Mouse (Mus musculus) kidney, embryonic 15.5 days (tissue): ENCODE measurements around the gene Tmed2. TPM values are rescaled to one million over a fixed set of nuclear protein-coding genes. Genes with fewer than 3 reads are reported as not detected.

ENCODE experiments used
- ATAC-seq: fragments of 200-750 bp; cut with Nextera tagmentation; replicated peaks from 2 replicates; pipeline ENCODE4 v1.8.0; 2017; ENCODE audit warnings: moderate TSS enrichment; ENCODE audit not compliant: low FRiP score
- H3K27ac ChIP-seq: fragments of 300-500 bp; sonication (generic); 2 replicates; pipeline ENCODE4 v1.5.1; 2015; ENCODE audit warnings: mild to moderate bottlenecking, inconsistent platforms
- H3K27me3 ChIP-seq: fragments of 300-500 bp; sonication (generic); 2 replicates; pipeline ENCODE4 v1.6.1; 2015; ENCODE audit warnings: inconsistent platforms
- H3K36me3 ChIP-seq: fragments of 300-500 bp; sonication (generic); 2 replicates; pipeline ENCODE4 v1.6.1; 2015; ENCODE audit warnings: inconsistent platforms
- H3K4me1 ChIP-seq: fragments of 300-500 bp; sonication (generic); 2 replicates; pipeline ENCODE4 v1.6.1; 2015; ENCODE audit warnings: inconsistent platforms
- H3K4me2 ChIP-seq: fragments of 300-500 bp; sonication (generic); 2 replicates; pipeline ENCODE4 v1.6.1; 2015; ENCODE audit warnings: moderate library complexity, mild to moderate bottlenecking, inconsistent platforms
- H3K4me3 ChIP-seq: fragments of 300-500 bp; sonication (generic); replicated peaks from 2 replicates; pipeline ENCODE4 v1.5.1; 2015; ENCODE audit warnings: mild to moderate bottlenecking, inconsistent platforms
- H3K9ac ChIP-seq: fragments of 300-500 bp; sonication (generic); 2 replicates; pipeline ENCODE4 v1.6.1; 2015; ENCODE audit warnings: mild to moderate bottlenecking, inconsistent platforms
- H3K9me3 ChIP-seq: fragments of 300-500 bp; sonication (generic); replicated peaks from 2 replicates; pipeline ENCODE4 v1.6.1; 2016; ENCODE audit warnings: inconsistent platforms
- WGBS: fragments of 180-500 bp; shearing (Covaris S2); methylation state at CpG from one replicate; pipeline ENCODE4 v1.1.7; 2015; ENCODE audit warnings: mixed read lengths; 5-methylcytosine and 5-hydroxymethylcytosine counted together
- polyA plus RNA-seq: library from polyadenylated mRNA; unstranded; fragments of >200 nt; fragmentation: Nextera tagmentation; extraction: Ambion mirVana; gene quantifications from 2 replicates; pipeline ENCODE4 v1.2.1, GENCODE M21; 2015

Tmed2 gene
- polyA plus RNA-seq, 1 experiment from 2014 or later = 519 TPM

- Histone ChIP-seq H3K9ac (no peak overlapping the region), H3K4me1 (peaks cover 32% of the 10 kb centered on the region), H3K4me2 (no peak overlapping the region), H3K27me3 (no peaks in the 10 kb centered on the region), H3K9me3 (no peaks in the 10 kb centered on the region), H3K4me3 (no peak overlapping the region), H3K27ac (no peak overlapping the region), H3K36me3 (peaks cover 58% of the 10 kb centered on the region)
- no peak for ATAC-seq
- 91% methylated on average over 4 of the region's 4 CpGs for WGBS
These were observed 35.3 kb upstream of the Tmed2 start for GRCm38 (mm10) chr5:124505235-124505634.

- no peak overlapping the region for H3K4me3 ChIP-seq
- no peaks in the 10 kb centered on the region for H3K9me3 ChIP-seq
- 0 out of 2 replicates have a peak overlapping the region, but pooled peaks have one; percentile 7 for H3K27ac ChIP-seq
- 39% methylated on average over 10 of the region's 10 CpGs for WGBS
- no peak overlapping the region for H3K9ac ChIP-seq
- H3K27me3 ChIP-seq = no peaks in the 10 kb centered on the region
- peak; percentile 31; the same call in 1 of the 2 replicates for ATAC-seq
- peaks cover 51% of the 10 kb centered on the region for H3K36me3 ChIP-seq
- peaks cover 36% of the 10 kb centered on the region for H3K4me1 ChIP-seq
- H3K4me2 ChIP-seq = no peak overlapping the region
These were observed 33.6 kb upstream of the Tmed2 start for GRCm38 (mm10) chr5:124506731-124507359.

GRCm38 (mm10) chr5:124509200-124509599 lies 31.3 kb upstream of the Tmed2 start:
- Histone ChIP-seq H3K4me2 (no peak overlapping the region), H3K4me1 (peaks cover 34% of the 10 kb centered on the region), H3K9me3 (no peaks in the 10 kb centered on the region), H3K4me3 (no peak overlapping the region), H3K27me3 (no peaks in the 10 kb centered on the region), H3K36me3 (peaks cover 56% of the 10 kb centered on the region), H3K27ac (0 out of 2 replicates have a peak overlapping the region, but pooled peaks have one; percentile 22), H3K9ac (no peak overlapping the region)
- 86% methylated on average over 6 of the region's 6 CpGs for WGBS
- ATAC-seq = no peak

- WGBS = 66% methylated on average over 12 of the region's 12 CpGs
- peaks cover 57% of the 10 kb centered on the region for H3K36me3 ChIP-seq
- no peak overlapping the region for H3K4me2 ChIP-seq
- peaks cover 34% of the 10 kb centered on the region for H3K4me1 ChIP-seq
- 0 out of 2 replicates have a peak overlapping the region, but pooled peaks have one; percentile 22 for H3K27ac ChIP-seq
- H3K4me3 ChIP-seq = no peak overlapping the region
- no peak overlapping the region for H3K9ac ChIP-seq
- H3K27me3 ChIP-seq = no peaks in the 10 kb centered on the region
- H3K9me3 ChIP-seq = no peaks in the 10 kb centered on the region
- ATAC-seq = 0 out of 2 replicates have a peak, but pooled peaks have one; percentile 4
These were observed 30.7 kb upstream of the Tmed2 start for GRCm38 (mm10) chr5:124509742-124510237.

GRCm38 (mm10) chr5:124510536-124511050 lies 29.9 kb upstream of the Tmed2 start:
- Histone ChIP-seq H3K4me1 (peaks cover 34% of the 10 kb centered on the region), H3K9ac (no peak overlapping the region), H3K9me3 (no peaks in the 10 kb centered on the region), H3K27me3 (no peaks in the 10 kb centered on the region), H3K27ac (no peak overlapping the region), H3K36me3 (peaks cover 57% of the 10 kb centered on the region), H3K4me3 (no peak overlapping the region), H3K4me2 (no peak overlapping the region)
- ATAC-seq = no peak
- WGBS = 86% methylated on average over 10 of the region's 10 CpGs

- H3K4me1 ChIP-seq = no peaks in the 10 kb centered on the region
- peaks cover 73% of the 10 kb centered on the region for H3K36me3 ChIP-seq
- no peak overlapping the region for H3K9ac ChIP-seq
- no peak overlapping the region for H3K27ac ChIP-seq
- no peaks in the 10 kb centered on the region for H3K9me3 ChIP-seq
- no peak overlapping the region for H3K4me3 ChIP-seq
- no peaks in the 10 kb centered on the region for H3K27me3 ChIP-seq
- 87% methylated on average over 5 of the region's 5 CpGs for WGBS
- no peak overlapping the region for H3K4me2 ChIP-seq
- ATAC-seq = no peak
These were observed 24.7 kb upstream of the Tmed2 start for GRCm38 (mm10) chr5:124515789-124516188.

DNA sequence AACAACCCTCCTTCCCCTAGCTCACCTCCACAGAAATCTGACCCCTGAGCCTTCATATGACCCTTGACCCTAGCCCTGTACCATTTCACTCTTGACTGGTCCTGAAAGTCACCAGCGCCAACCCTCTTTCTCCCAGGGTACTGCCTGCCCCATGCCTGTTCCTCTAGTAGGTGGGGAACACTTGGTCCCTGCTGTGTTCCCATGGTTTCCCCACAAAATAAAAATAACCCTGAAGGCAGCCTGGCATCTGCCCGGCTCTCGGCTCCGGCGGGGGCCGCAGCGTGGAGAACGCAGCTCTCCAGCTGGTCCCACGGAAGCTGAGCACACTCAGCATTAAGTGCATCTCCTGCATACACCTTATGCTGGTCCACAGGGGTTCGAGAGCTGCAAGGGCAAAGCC lies 21.8 kb upstream of the Tmed2 start:
- Histone ChIP-seq H3K4me2 (no peak overlapping the region), H3K27me3 (no peaks in the 10 kb centered on the region), H3K9ac (no peak overlapping the region), H3K36me3 (peaks cover 56% of the 10 kb centered on the region), H3K4me1 (no peaks in the 10 kb centered on the region), H3K4me3 (no peak overlapping the region), H3K27ac (no peak overlapping the region), H3K9me3 (no peaks in the 10 kb centered on the region)
- no peak for ATAC-seq
- 90% methylated on average over 10 of the region's 10 CpGs for WGBS

- Histone ChIP-seq H3K4me2 (no peak overlapping the region), H3K4me3 (no peak overlapping the region), H3K27ac (no peak overlapping the region), H3K4me1 (no peaks in the 10 kb centered on the region), H3K27me3 (no peaks in the 10 kb centered on the region), H3K9me3 (no peaks in the 10 kb centered on the region), H3K36me3 (peaks cover 41% of the 10 kb centered on the region), H3K9ac (no peak overlapping the region)
- ATAC-seq = no peak
- WGBS = 75% methylated on average over 4 of the region's 4 CpGs
These were observed 18.9 kb upstream of the Tmed2 start for GRCm38 (mm10) chr5:124521588-124521987.

DNA sequence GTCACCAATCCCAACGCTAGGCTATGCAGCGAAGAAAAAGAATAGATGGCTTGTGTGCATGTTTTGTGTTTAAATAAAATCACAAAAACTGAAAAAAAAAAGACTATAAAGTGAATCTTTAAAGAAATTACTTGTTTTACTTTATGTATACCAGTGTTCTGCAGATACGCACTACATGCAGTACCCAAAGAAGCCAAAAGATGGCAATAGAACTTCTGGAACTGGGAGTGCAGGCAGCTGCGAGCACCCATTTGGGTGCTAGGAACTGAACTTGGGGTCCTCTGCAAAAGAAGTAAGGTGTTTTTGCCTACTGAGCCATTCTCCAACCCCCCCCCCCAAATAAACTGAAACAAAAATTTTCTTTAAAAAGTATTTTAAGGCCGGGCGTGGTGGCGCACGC lies 17.5 kb upstream of the Tmed2 start:
- peaks cover 38% of the 10 kb centered on the region for H3K36me3 ChIP-seq
- H3K9me3 ChIP-seq = no peaks in the 10 kb centered on the region
- ATAC-seq = no peak
- no peaks in the 10 kb centered on the region for H3K27me3 ChIP-seq
- H3K4me3 ChIP-seq = no peak overlapping the region
- no peak overlapping the region for H3K9ac ChIP-seq
- H3K4me1 ChIP-seq = peaks cover 9% of the 10 kb centered on the region
- no peak overlapping the region for H3K27ac ChIP-seq
- no peak overlapping the region for H3K4me2 ChIP-seq
- WGBS = 96% methylated on average over 8 of the region's 8 CpGs

DNA sequence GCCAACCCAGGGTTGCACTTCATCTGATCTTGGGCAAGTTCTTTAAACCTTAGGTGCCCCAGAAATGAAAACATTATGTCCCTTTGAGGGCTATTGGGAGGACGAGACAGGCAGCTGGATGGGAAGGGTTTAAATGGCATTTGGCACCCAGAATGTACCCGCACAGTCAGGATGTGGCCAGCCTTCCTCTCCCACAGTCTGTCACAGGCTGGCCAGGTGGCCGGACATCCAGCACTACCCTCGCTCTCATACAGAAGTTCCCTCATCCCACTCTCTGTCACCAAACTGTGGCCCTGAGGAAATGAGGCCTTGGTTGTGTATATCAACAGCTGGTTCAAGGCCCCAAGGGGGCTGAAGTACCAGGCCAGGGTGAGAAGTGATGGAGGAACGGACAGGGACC lies 15.6 kb upstream of the Tmed2 start:
- H3K9me3 ChIP-seq = no peaks in the 10 kb centered on the region
- no peak overlapping the region for H3K9ac ChIP-seq
- peaks cover 24% of the 10 kb centered on the region for H3K36me3 ChIP-seq
- no peak overlapping the region for H3K4me3 ChIP-seq
- WGBS = 93% methylated on average over 5 of the region's 5 CpGs
- no peak overlapping the region for H3K27ac ChIP-seq
- H3K4me2 ChIP-seq = no peak overlapping the region
- no peak for ATAC-seq
- H3K27me3 ChIP-seq = no peaks in the 10 kb centered on the region
- peaks cover 28% of the 10 kb centered on the region for H3K4me1 ChIP-seq

DNA sequence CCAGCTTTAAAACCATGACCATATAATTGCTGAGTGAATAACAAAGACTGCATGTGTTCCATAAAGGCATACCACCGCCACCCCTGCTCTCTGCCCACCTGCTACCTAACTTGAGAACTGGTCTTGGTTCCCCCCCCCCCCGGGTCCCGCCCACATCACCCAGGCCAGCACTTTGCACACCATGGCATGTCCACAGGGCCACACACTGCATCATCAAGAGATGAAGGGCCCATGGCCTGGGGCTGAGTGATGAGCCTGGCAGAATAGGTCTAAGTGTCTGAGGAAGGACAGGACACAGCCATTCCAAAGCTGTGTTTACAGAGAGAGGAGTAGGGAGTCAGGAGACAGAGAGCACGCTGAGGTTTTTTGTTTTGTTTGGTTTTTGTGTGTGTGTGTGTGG lies 12.1 kb upstream of the Tmed2 start:
- Histone ChIP-seq H3K4me1 (peaks cover 55% of the 10 kb centered on the region), H3K4me3 (peak overlapping the region; percentile 90), H3K36me3 (peaks cover 8% of the 10 kb centered on the region), H3K9me3 (no peaks in the 10 kb centered on the region), H3K27me3 (no peaks in the 10 kb centered on the region), H3K4me2 (peak overlapping the region; percentile 91), H3K9ac (peak overlapping the region; percentile 25), H3K27ac (peak overlapping the region; percentile 92)
- 74% methylated on average over 4 of the region's 4 CpGs for WGBS
- no peak for ATAC-seq

GRCm38 (mm10) chr5:124528791-124529190 lies 11.7 kb upstream of the Tmed2 start:
- peak overlapping the region; percentile 92 for H3K27ac ChIP-seq
- H3K36me3 ChIP-seq = peaks cover 6% of the 10 kb centered on the region
- peak overlapping the region; percentile 90 for H3K4me3 ChIP-seq
- H3K4me1 ChIP-seq = peaks cover 57% of the 10 kb centered on the region
- no peak for ATAC-seq
- H3K9me3 ChIP-seq = no peaks in the 10 kb centered on the region
- peak overlapping the region; percentile 25 for H3K9ac ChIP-seq
- peak overlapping the region; percentile 91 for H3K4me2 ChIP-seq
- H3K27me3 ChIP-seq = no peaks in the 10 kb centered on the region
- WGBS = 15% methylated on average over 9 of the region's 9 CpGs
